ENCODE assay signal across 8 mouse cellular contexts in the genomic region with DNA sequence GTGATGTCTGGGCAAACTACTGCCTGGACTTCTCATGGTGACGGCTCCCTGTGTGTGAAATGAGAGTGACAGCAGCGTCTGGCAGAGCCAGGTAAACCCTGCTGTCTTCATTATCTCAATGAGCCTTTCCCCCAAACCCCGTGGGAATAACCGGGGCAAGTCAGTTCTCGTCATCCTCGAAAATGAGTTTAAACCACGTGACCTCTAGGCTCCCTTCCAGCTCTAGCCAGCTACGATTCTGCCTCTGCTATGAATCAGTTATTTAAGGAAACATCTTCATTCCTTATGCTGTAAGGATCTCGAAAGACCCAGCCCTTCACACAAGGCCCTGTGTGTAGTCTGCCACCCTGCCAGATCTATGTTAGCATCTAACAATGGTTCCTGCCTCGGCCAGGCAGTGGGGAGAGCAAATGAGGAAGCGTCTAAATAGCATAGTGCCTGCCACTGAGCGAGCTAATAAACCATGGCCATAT. TPM values are rescaled to one million over a fixed set of nuclear protein-coding genes. Genes with fewer than 3 reads are reported as not detected.
A peak's percentile ranks its signal among the peaks of the same experiment; 100 is the strongest.
DNase-seq lines count a peak whose midpoint lies in the region; ATAC-seq lines count a peak whose summit lies in the region.

No protein-coding gene starts in this region.

- H3K9me3 ChIP-seq in forebrain, embryonic 13.5 days (replicated peaks): no peaks in the 10 kb centered on the region
- H3K9me3 ChIP-seq in forebrain, embryonic 16.5 days (ENCODE audit: control insufficient read depth, low read length): no peaks in the 10 kb centered on the region
- H3K9me3 ChIP-seq in midbrain, embryonic 14.5 days (ENCODE audit: control insufficient read depth, low read length): no peaks in the 10 kb centered on the region
- no peaks in the 10 kb centered on the region for H3K9me3 ChIP-seq in midbrain, embryonic 13.5 days

- WGBS in forebrain, embryonic 13.5 days: 60% methylated on average over 12 of the region's 12 CpGs
- 43% methylated on average over 12 of the region's 12 CpGs for WGBS in forebrain, embryonic 16.5 days
- WGBS in midbrain, embryonic 14.5 days: 50% methylated on average over 12 of the region's 12 CpGs
- 61% methylated on average over 12 of the region's 12 CpGs for WGBS in midbrain, embryonic 13.5 days

- H3K9ac ChIP-seq in forebrain, embryonic 13.5 days: no peak overlapping the region
- H3K9ac ChIP-seq in forebrain, embryonic 16.5 days (replicated peaks; ENCODE audit: low read depth, low read length): no peak overlapping the region
- no peak overlapping the region for H3K9ac ChIP-seq in midbrain, embryonic 14.5 days (replicated peaks; ENCODE audit: low read length)
- H3K9ac ChIP-seq in midbrain, embryonic 13.5 days (replicated peaks): no peak overlapping the region; the same call in 1 of the 2 replicates

- peak; percentile 65 for DNase-seq in midbrain, embryonic 14.5 days
- DNase-seq in embryo, embryonic 11 days: no peak
- DNase-seq in gastrocnemius, postnatal 25 days: no peak

- H3K27me3 ChIP-seq in forebrain, embryonic 13.5 days: no peaks in the 10 kb centered on the region
- no peaks in the 10 kb centered on the region for H3K27me3 ChIP-seq in forebrain, embryonic 16.5 days (replicated peaks; ENCODE audit: control insufficient read depth, insufficient read depth, low read length)
- no peaks in the 10 kb centered on the region for H3K27me3 ChIP-seq in midbrain, embryonic 14.5 days (ENCODE audit: control insufficient read depth, insufficient read depth, low read length)
- no peaks in the 10 kb centered on the region; the same call in 1 of the 2 replicates for H3K27me3 ChIP-seq in midbrain, embryonic 13.5 days

- no peak overlapping the region for H3K4me2 ChIP-seq in forebrain, embryonic 13.5 days
- no peak overlapping the region for H3K4me2 ChIP-seq in forebrain, embryonic 16.5 days (ENCODE audit: low read length)
- H3K4me2 ChIP-seq in midbrain, embryonic 14.5 days (ENCODE audit: low read length): no peak overlapping the region
- no peak overlapping the region for H3K4me2 ChIP-seq in midbrain, embryonic 13.5 days (replicated peaks)

- no peaks in the 10 kb centered on the region for H3K36me3 ChIP-seq in forebrain, embryonic 13.5 days (ENCODE audit: poor library complexity, severe bottlenecking)
- no peaks in the 10 kb centered on the region for H3K36me3 ChIP-seq in forebrain, embryonic 16.5 days (ENCODE audit: control insufficient read depth, insufficient read depth)
- H3K36me3 ChIP-seq in midbrain, embryonic 14.5 days (ENCODE audit: control insufficient read depth, insufficient read depth, low read length): no peaks in the 10 kb centered on the region
- H3K36me3 ChIP-seq in midbrain, embryonic 13.5 days: no peaks in the 10 kb centered on the region

- H3K4me1 ChIP-seq in forebrain, embryonic 13.5 days: peaks cover 16% of the 10 kb centered on the region
- peaks cover 13% of the 10 kb centered on the region for H3K4me1 ChIP-seq in forebrain, embryonic 16.5 days (replicated peaks; ENCODE audit: control insufficient read depth, insufficient read depth, low read length)
- H3K4me1 ChIP-seq in midbrain, embryonic 14.5 days (ENCODE audit: control insufficient read depth, insufficient read depth, low read length): peaks cover 5% of the 10 kb centered on the region
- H3K4me1 ChIP-seq in midbrain, embryonic 13.5 days (replicated peaks): peaks cover 16% of the 10 kb centered on the region

- H3K27ac ChIP-seq in forebrain, embryonic 13.5 days: peak overlapping the region; percentile 27; the same call in 1 of the 2 replicates
- no peak overlapping the region for H3K27ac ChIP-seq in forebrain, embryonic 16.5 days (ENCODE audit: low read length)
- 0 out of 2 replicates have a peak overlapping the region, but pooled peaks have one; percentile 37 for H3K27ac ChIP-seq in midbrain, embryonic 14.5 days (replicated peaks; ENCODE audit: low read depth, low read length)
- H3K27ac ChIP-seq in midbrain, embryonic 13.5 days: no peak overlapping the region; the same call in 1 of the 2 replicates

- peak; percentile 53; the same call in 1 of the 2 replicates for ATAC-seq in forebrain, embryonic 13.5 days
- no peak; the same call in 1 of the 2 replicates for ATAC-seq in forebrain, embryonic 16.5 days
- ATAC-seq in midbrain, embryonic 14.5 days (ENCODE audit: low FRiP score, low TSS enrichment): no peak
- ATAC-seq in midbrain, embryonic 13.5 days: no peak
- ATAC-seq in granulocyte monocyte progenitor cell, adult 5-6 weeks (replicated peaks; ENCODE audit: poor library complexity, severe bottlenecking): peak; percentile 33; the same call in 1 of the 2 replicates
- 0 out of 2 replicates have a peak, but pooled peaks have one; percentile 28 for ATAC-seq in neutrophil, adult 5-6 weeks (ENCODE audit: extremely low read depth, insufficient number of reproducible peaks, low FRiP score, poor library complexity, severe bottlenecking)

- no peak overlapping the region for H3K4me3 ChIP-seq in forebrain, embryonic 13.5 days
- H3K4me3 ChIP-seq in forebrain, embryonic 16.5 days (replicated peaks; ENCODE audit: low read length): no peak overlapping the region
- H3K4me3 ChIP-seq in midbrain, embryonic 14.5 days (replicated peaks; ENCODE audit: low read depth, low read length): no peak overlapping the region
- no peak overlapping the region for H3K4me3 ChIP-seq in midbrain, embryonic 13.5 days (replicated peaks)

RNA-seq across cellular contexts. Expression of a gene that starts 5.4 kb away (rescaled TPM):
- 36.6 and 40.8 TPM in 2 replicates for polyA plus RNA-seq in forebrain, embryonic 13.5 days (2015; fragmentation: Nextera tagmentation; extraction: Ambion mirVana)
- 47.8 and 50.2 TPM in 2 replicates for polyA plus RNA-seq in forebrain, embryonic 16.5 days (2015; fragmentation: Nextera tagmentation; extraction: Ambion mirVana)
- 71.5 and 103 TPM in 2 replicates for polyA plus RNA-seq in midbrain, embryonic 14.5 days (2014; fragmentation: Nextera tagmentation; extraction: Ambion mirVana)
- 56.2 and 58.1 TPM in 2 replicates for polyA plus RNA-seq in midbrain, embryonic 13.5 days (2015; fragmentation: Nextera tagmentation; extraction: Ambion mirVana)
- total RNA-seq in granulocyte monocyte progenitor cell, adult 5-6 weeks (2014; fragmentation: Nextera tagmentation): 22.2 and 27.5 TPM in 2 replicates
- 43.9 and 53.9 TPM in 2 replicates for total RNA-seq in granulocyte monocyte progenitor cell, adult 5-6 weeks (2017)
- 21.5 and 22.7 TPM in 2 replicates for total RNA-seq in neutrophil, adult 5-6 weeks (2017)
- 10 to 100 TPM; 14.1 to 15.4 TPM for total RNA-seq in gastrocnemius, postnatal 25 days (2021)

RNA-seq across cellular contexts. Expression of a gene that starts 21.4 kb away (rescaled TPM):
- 6.9 and 8.0 TPM in 2 replicates for polyA plus RNA-seq in forebrain, embryonic 13.5 days (2015; fragmentation: Nextera tagmentation; extraction: Ambion mirVana)
- polyA plus RNA-seq in forebrain, embryonic 16.5 days (2015; fragmentation: Nextera tagmentation; extraction: Ambion mirVana): 4.6 and 4.9 TPM in 2 replicates
- polyA plus RNA-seq in midbrain, embryonic 14.5 days (2014; fragmentation: Nextera tagmentation; extraction: Ambion mirVana): 3.1 and 5.2 TPM in 2 replicates
- polyA plus RNA-seq in midbrain, embryonic 13.5 days (2015; fragmentation: Nextera tagmentation; extraction: Ambion mirVana): 4.6 and 5.7 TPM in 2 replicates
- 61.8 and 79.0 TPM in 2 replicates for total RNA-seq in granulocyte monocyte progenitor cell, adult 5-6 weeks (2014; fragmentation: Nextera tagmentation)
- 17.0 and 20.7 TPM in 2 replicates for total RNA-seq in granulocyte monocyte progenitor cell, adult 5-6 weeks (2017)
- total RNA-seq in neutrophil, adult 5-6 weeks (2017): 0.70 and 2.6 TPM in 2 replicates
- 10 to 100 TPM; 10.7 to 11.9 TPM for total RNA-seq in gastrocnemius, postnatal 25 days (2021)

RNA-seq across cellular contexts. Expression of a gene that starts 40.7 kb away (rescaled TPM):
- polyA plus RNA-seq in forebrain, embryonic 13.5 days (2015; fragmentation: Nextera tagmentation; extraction: Ambion mirVana): 6.5 and 8.6 TPM in 2 replicates
- 4.3 and 6.0 TPM in 2 replicates for polyA plus RNA-seq in forebrain, embryonic 16.5 days (2015; fragmentation: Nextera tagmentation; extraction: Ambion mirVana)
- polyA plus RNA-seq in midbrain, embryonic 14.5 days (2014; fragmentation: Nextera tagmentation; extraction: Ambion mirVana): 7.1 TPM in 2 replicates
- 4.7 and 9.8 TPM in 2 replicates for polyA plus RNA-seq in midbrain, embryonic 13.5 days (2015; fragmentation: Nextera tagmentation; extraction: Ambion mirVana)
- 1.1 and 6.9 TPM in 2 replicates for total RNA-seq in granulocyte monocyte progenitor cell, adult 5-6 weeks (2014; fragmentation: Nextera tagmentation)
- 0.13 and 2.3 TPM in 2 replicates for total RNA-seq in granulocyte monocyte progenitor cell, adult 5-6 weeks (2017)
- total RNA-seq in neutrophil, adult 5-6 weeks (2017): 0.61 TPM in 1 of 2 replicates, not detected in the other
- total RNA-seq in gastrocnemius, postnatal 25 days (2021): 1 to 10 TPM; 2.0 to 2.5 TPM

Comparison
In these comparisons a context has a peak if more than half of its experiments do, and no peak if none do; other contexts are left out.
1. ATAC-seq: peak in forebrain, embryonic 13.5 days (single experiment), granulocyte monocyte progenitor cell, adult 5-6 weeks (single experiment) and neutrophil, adult 5-6 weeks (single experiment); none in forebrain, embryonic 16.5 days (single experiment), midbrain, embryonic 14.5 days (single experiment) and midbrain, embryonic 13.5 days (single experiment).
2. H3K27ac ChIP-seq: peak in forebrain, embryonic 13.5 days (single experiment) and midbrain, embryonic 14.5 days (single experiment); none in forebrain, embryonic 16.5 days (single experiment) and midbrain, embryonic 13.5 days (single experiment).